Mouse (Mus musculus) hindbrain, postnatal 0 days (tissue): ENCODE measurements at regions not wholly inside any gene's neighbourhood (a gene's known extent, or its start where the extent isn't known, plus 50 kb on each side); places are given as distances from the start of the nearest gene placed in this dataset.
A peak's percentile ranks its signal among the peaks of the same experiment; 100 is the strongest.

ENCODE experiments used
- ATAC-seq: fragments of 200-750 bp; cut with Nextera tagmentation; 2 replicates; pipeline ENCODE4 v1.8.0; 2017; ENCODE audit warnings: mild to moderate bottlenecking, moderate TSS enrichment, moderate library complexity
- DNase-seq: peaks from one replicate; pipeline ENCODE4 v3.0.0-alpha.2; 2015; ENCODE audit warnings: low spot score
- H3K27ac ChIP-seq: fragments of 300-500 bp; sonication (generic); 2 replicates; pipeline ENCODE4 v1.5.1; 2014; ENCODE audit warnings: mild to moderate bottlenecking
- H3K27me3 ChIP-seq: fragments of 300-500 bp; sonication (generic); 2 replicates; pipeline ENCODE4 v1.6.1; 2014; ENCODE audit warnings: low read length, mixed read lengths; ENCODE audit not compliant: insufficient read depth
- H3K36me3 ChIP-seq: fragments of 300-500 bp; sonication (generic); 2 replicates; pipeline ENCODE4 v1.6.1; 2014; ENCODE audit warnings: low read length, mixed read lengths; ENCODE audit not compliant: insufficient read depth
- H3K4me1 ChIP-seq: fragments of 300-500 bp; sonication (generic); 2 replicates; pipeline ENCODE4 v1.6.1; 2014; ENCODE audit warnings: antibody characterized with exemption, low read length, mixed read lengths; ENCODE audit not compliant: insufficient read depth
- H3K4me2 ChIP-seq: fragments of 300-500 bp; sonication (generic); 2 replicates; pipeline ENCODE4 v1.6.1; 2014; ENCODE audit warnings: low read depth, mild to moderate bottlenecking, low read length, moderate library complexity, mixed read lengths
- H3K4me3 ChIP-seq: fragments of 300-500 bp; sonication (generic); 2 replicates; pipeline ENCODE4 v1.5.1; 2014; ENCODE audit warnings: low read length
- H3K9ac ChIP-seq: fragments of 300-500 bp; sonication (generic); replicated peaks from 2 replicates; pipeline ENCODE4 v1.6.1; 2014; ENCODE audit warnings: mild to moderate bottlenecking, low read length, moderate library complexity, mixed read lengths
- H3K9me3 ChIP-seq: fragments of 300-500 bp; sonication (generic); 2 replicates; pipeline ENCODE4 v1.6.1; 2016; ENCODE audit warnings: low read length, mixed read lengths
- CTCF ChIP-seq: IDR thresholded peaks from 2 replicates; pipeline ENCODE4 v1.5.1; 2016; ENCODE audit warnings: antibody characterized with exemption, control low read depth, low read depth
- WGBS: fragments of 180-500 bp; shearing (Covaris S2); extraction: QIAGEN DNeasy Blood & Tissue Kit; methylation state at CpG from one replicate; pipeline ENCODE4 v1.1.7; 2014; 5-methylcytosine and 5-hydroxymethylcytosine counted together

DNA sequence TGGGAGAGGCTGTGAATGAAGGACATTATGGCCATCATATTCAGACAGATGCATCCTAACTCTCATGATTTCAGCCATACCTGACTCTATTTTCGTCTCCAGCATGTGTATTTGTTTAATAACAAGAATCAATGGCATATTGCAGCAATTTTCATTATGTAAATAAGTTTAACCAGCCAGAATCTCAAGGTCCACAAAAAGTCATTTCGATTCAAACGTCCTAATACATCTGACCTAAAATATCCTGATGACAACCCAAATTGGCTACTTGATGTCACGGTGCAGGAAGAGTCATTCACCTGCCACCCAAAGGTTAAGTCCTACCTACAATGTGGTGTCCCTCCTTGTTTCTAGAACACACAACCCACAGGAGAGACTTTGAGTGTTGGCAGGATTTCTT, 60.6 kb upstream of the Onecut1 start:
- Histone ChIP-seq H3K9ac (no peak overlapping the region), H3K27ac (no peak overlapping the region), H3K27me3 (no peaks in the 10 kb centered on the region), H3K4me2 (no peak overlapping the region), H3K36me3 (no peaks in the 10 kb centered on the region), H3K9me3 (0 out of 2 replicates have a peak, but pooled peaks cover 2% of the 10 kb centered on the region), H3K4me3 (no peak overlapping the region), H3K4me1 (no peaks in the 10 kb centered on the region)
- TF ChIP-seq CTCF = no peak
- DNase-seq = no peak
- 78% methylated on average over 4 of the region's 4 CpGs for WGBS
- ATAC-seq = no peak

DNA sequence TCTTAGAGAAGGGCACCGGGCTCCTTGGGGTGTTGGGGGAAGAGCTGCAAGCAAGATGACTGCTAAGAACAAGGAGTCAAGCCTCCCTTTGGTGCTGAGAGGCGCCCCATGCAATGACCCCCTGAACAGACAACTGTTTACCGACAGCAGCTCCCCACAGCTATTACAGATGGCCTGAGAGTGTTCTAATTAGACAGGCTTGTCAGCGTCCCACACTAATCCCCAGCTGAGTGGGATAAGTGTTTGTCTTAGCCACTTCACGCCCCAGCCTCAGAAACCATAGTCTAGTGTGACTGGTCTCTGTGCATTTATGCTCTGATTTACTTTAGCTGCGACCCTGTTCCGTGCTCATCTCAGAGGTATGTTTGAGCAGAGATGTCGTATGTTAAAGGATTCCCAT, 50.3 kb upstream of the Onecut1 start:
- Histone ChIP-seq H3K36me3 (no peaks in the 10 kb centered on the region), H3K9me3 (no peaks in the 10 kb centered on the region), H3K4me1 (no peaks in the 10 kb centered on the region), H3K9ac (no peak overlapping the region), H3K27me3 (no peaks in the 10 kb centered on the region), H3K27ac (no peak overlapping the region), H3K4me3 (no peak overlapping the region), H3K4me2 (no peak overlapping the region)
- ATAC-seq = no peak
- peak; percentile 39 for DNase-seq
- WGBS = 25% methylated on average over 8 of the region's 8 CpGs
- TF ChIP-seq CTCF = no peak
